Mouse (Mus musculus) intestine, postnatal 0 days (tissue): Measurements from ENCODE around the gene Krt76. TPM values are rescaled to one million over a fixed set of nuclear protein-coding genes. Genes with fewer than 3 reads are reported as not detected.

Experiments used
- ATAC-seq: fragments of 200-750 bp; cut with Nextera tagmentation; 2 replicates; pipeline ENCODE4 v1.8.0; 2017; ENCODE audit warnings: mild to moderate bottlenecking, moderate TSS enrichment, moderate library complexity
- H3K27ac ChIP-seq: fragments of 300-500 bp; sonication (generic); 2 replicates; pipeline ENCODE4 v1.5.1; 2014; ENCODE audit warnings: mild to moderate bottlenecking, low read depth, low read length, moderate library complexity
- H3K27me3 ChIP-seq: fragments of 300-500 bp; sonication (generic); replicated peaks from 2 replicates; pipeline ENCODE4 v1.6.1; 2014; ENCODE audit warnings: low read length, mixed read lengths; ENCODE audit not compliant: control insufficient read depth, insufficient read depth
- H3K36me3 ChIP-seq: fragments of 300-500 bp; sonication (generic); 2 replicates; pipeline ENCODE4 v1.6.1; 2014; ENCODE audit warnings: mild to moderate bottlenecking, moderate library complexity; ENCODE audit not compliant: control insufficient read depth, insufficient read depth
- H3K4me1 ChIP-seq: fragments of 300-500 bp; sonication (generic); replicated peaks from 2 replicates; pipeline ENCODE4 v1.6.1; 2014; ENCODE audit warnings: antibody characterized with exemption, low read length, mixed read lengths; ENCODE audit not compliant: control insufficient read depth, insufficient read depth
- H3K4me2 ChIP-seq: fragments of 300-500 bp; sonication (generic); replicated peaks from 2 replicates; pipeline ENCODE4 v1.6.1; 2014; ENCODE audit warnings: low read depth, mild to moderate bottlenecking, moderate library complexity
- H3K4me3 ChIP-seq: fragments of 300-500 bp; sonication (generic); 2 replicates; pipeline ENCODE4 v1.5.1; 2014; ENCODE audit warnings: low read depth, low read length
- H3K9ac ChIP-seq: fragments of 300-500 bp; sonication (generic); 2 replicates; pipeline ENCODE4 v1.6.1; 2014; ENCODE audit warnings: mild to moderate bottlenecking, low read depth, low read length
- H3K9me3 ChIP-seq: fragments of 300-500 bp; sonication (generic); 2 replicates; pipeline ENCODE4 v1.6.1; 2016; ENCODE audit warnings: mixed run types; ENCODE audit not compliant: control insufficient read depth
- CTCF ChIP-seq: sonication (generic); IDR thresholded peaks from 2 replicates; pipeline ENCODE4 v1.5.1; 2016; ENCODE audit warnings: low read depth, mild to moderate bottlenecking, control low read depth, antibody characterized with exemption, moderate library complexity
- WGBS: fragments of 180-500 bp; shearing (Covaris S2); extraction: QIAGEN DNeasy Blood & Tissue Kit; methylation state at CpG from one replicate; pipeline ENCODE4 v1.1.7; 2014; 5-methylcytosine and 5-hydroxymethylcytosine counted together
- polyA plus RNA-seq: library from polyadenylated mRNA; unstranded; fragments of >200 nt; fragmentation: Nextera tagmentation; extraction: Ambion mirVana; gene quantifications from 2 replicates; pipeline ENCODE4 v1.2.1, GENCODE M21; 2015

Gene Krt76
- polyA plus RNA-seq, 1 experiment from 2014 or later = not detected

DNA sequence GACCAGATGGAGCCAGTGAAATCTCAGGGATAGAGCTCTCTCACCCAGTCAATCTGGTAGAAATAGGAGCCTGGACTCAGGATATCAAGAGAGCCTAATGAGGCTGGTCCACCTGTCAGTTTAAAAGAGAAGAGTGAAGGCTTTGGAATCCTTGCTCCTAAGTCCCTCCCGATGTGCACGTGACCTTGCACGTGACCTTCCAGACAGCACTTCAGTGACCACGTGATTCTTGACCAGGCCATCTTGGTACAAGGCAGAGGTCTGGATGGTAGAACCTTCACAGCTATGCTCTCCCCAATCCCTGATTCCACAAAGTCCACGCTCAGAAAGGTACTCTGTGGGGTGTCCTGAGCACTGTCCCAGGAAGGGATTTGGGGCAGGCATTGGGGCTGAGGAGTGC lies 12.1 kb upstream of the Krt76 start:
- H3K36me3 ChIP-seq = no peaks in the 10 kb centered on the region
- H3K4me1 ChIP-seq = no peaks in the 10 kb centered on the region
- H3K27ac ChIP-seq = no peak overlapping the region
- no peak for TF ChIP-seq CTCF
- H3K4me2 ChIP-seq = no peak overlapping the region
- no peak for ATAC-seq
- H3K9ac ChIP-seq = no peak overlapping the region
- WGBS = 79% methylated on average over 5 of the region's 5 CpGs
- no peaks in the 10 kb centered on the region for H3K9me3 ChIP-seq
- no peaks in the 10 kb centered on the region for H3K27me3 ChIP-seq
- no peak overlapping the region for H3K4me3 ChIP-seq

- ATAC-seq = no peak
- no peak overlapping the region for H3K9ac ChIP-seq
- H3K4me1 ChIP-seq = no peaks in the 10 kb centered on the region
- 52% methylated on average over 12 of the region's 12 CpGs for WGBS
- no peak overlapping the region for H3K27ac ChIP-seq
- H3K9me3 ChIP-seq = no peaks in the 10 kb centered on the region
- peak; percentile 53 for TF ChIP-seq CTCF
- H3K27me3 ChIP-seq = no peaks in the 10 kb centered on the region
- H3K4me3 ChIP-seq = no peak overlapping the region
- no peak overlapping the region for H3K4me2 ChIP-seq
- H3K36me3 ChIP-seq = no peaks in the 10 kb centered on the region
Observed at GRCm38 (mm10) chr15:101902171-101903149, 9.7 kb upstream of the Krt76 start.

- Histone ChIP-seq H3K9ac (no peak overlapping the region), H3K36me3 (no peaks in the 10 kb centered on the region), H3K4me2 (no peak overlapping the region), H3K9me3 (no peaks in the 10 kb centered on the region), H3K27ac (no peak overlapping the region), H3K27me3 (no peaks in the 10 kb centered on the region), H3K4me3 (no peak overlapping the region), H3K4me1 (no peaks in the 10 kb centered on the region)
- no peak for TF ChIP-seq CTCF
- no peak for ATAC-seq
- WGBS = 95% methylated on average over 4 of the region's 4 CpGs
Observed at GRCm38 (mm10) chr15:101895216-101895615, 2.5 kb upstream of the Krt76 start.

- Histone ChIP-seq H3K36me3 (no peaks in the 10 kb centered on the region), H3K9me3 (no peaks in the 10 kb centered on the region), H3K4me1 (no peaks in the 10 kb centered on the region), H3K4me2 (no peak overlapping the region), H3K4me3 (no peak overlapping the region), H3K9ac (no peak overlapping the region), H3K27me3 (no peaks in the 10 kb centered on the region; the same call in 1 of the 2 replicates), H3K27ac (no peak overlapping the region)
- TF ChIP-seq CTCF = no peak
- ATAC-seq = no peak
- WGBS = 25% methylated on average over 10 of the region's 11 CpGs
Observed at GRCm38 (mm10) chr15:101879776-101880175, 12.9 kb downstream of the Krt76 start.

- no peak overlapping the region for H3K9ac ChIP-seq
- no peaks in the 10 kb centered on the region for H3K9me3 ChIP-seq
- H3K4me3 ChIP-seq = no peak overlapping the region
- no peak overlapping the region for H3K27ac ChIP-seq
- H3K27me3 ChIP-seq = no peaks in the 10 kb centered on the region; the same call in 1 of the 2 replicates
- H3K36me3 ChIP-seq = no peaks in the 10 kb centered on the region
- WGBS = 57% methylated on average over 2 of the region's 2 CpGs
- H3K4me1 ChIP-seq = no peaks in the 10 kb centered on the region
- H3K4me2 ChIP-seq = no peak overlapping the region
- no peak for TF ChIP-seq CTCF
- ATAC-seq = no peak
Observed at GRCm38 (mm10) chr15:101878041-101878440, 14.7 kb downstream of the Krt76 start.

GRCm38 (mm10) chr15:101874383-101874782 lies 18.3 kb downstream of the Krt76 start:
- Histone ChIP-seq H3K27me3 (peaks cover 7% of the 10 kb centered on the region), H3K36me3 (no peaks in the 10 kb centered on the region), H3K4me3 (no peak overlapping the region), H3K27ac (no peak overlapping the region), H3K9ac (no peak overlapping the region), H3K4me1 (no peaks in the 10 kb centered on the region), H3K4me2 (no peak overlapping the region), H3K9me3 (no peaks in the 10 kb centered on the region)
- ATAC-seq = no peak
- WGBS = 81% methylated on average over 1 of the region's 1 CpGs
- TF ChIP-seq CTCF = no peak
